Mouse (Mus musculus): ENCODE data around the gene Plcd4. TPM values are rescaled to one million over a fixed set of nuclear protein-coding genes. Genes with fewer than 3 reads are reported as not detected.
"Not testable (repeated sequence)": the region's sequence is repeated elsewhere in the genome, so short reads cannot be mapped to it uniquely, and the experiment has no call there.

The Plcd4 gene
- under 1 TPM in 1 of 2 experiments, not detected in 1; 0.15 TPM for total RNA-seq (2021)
- long read RNA-seq, experiment 1, result 0 reads
- long read RNA-seq, experiment 2, result 0 reads

DNA sequence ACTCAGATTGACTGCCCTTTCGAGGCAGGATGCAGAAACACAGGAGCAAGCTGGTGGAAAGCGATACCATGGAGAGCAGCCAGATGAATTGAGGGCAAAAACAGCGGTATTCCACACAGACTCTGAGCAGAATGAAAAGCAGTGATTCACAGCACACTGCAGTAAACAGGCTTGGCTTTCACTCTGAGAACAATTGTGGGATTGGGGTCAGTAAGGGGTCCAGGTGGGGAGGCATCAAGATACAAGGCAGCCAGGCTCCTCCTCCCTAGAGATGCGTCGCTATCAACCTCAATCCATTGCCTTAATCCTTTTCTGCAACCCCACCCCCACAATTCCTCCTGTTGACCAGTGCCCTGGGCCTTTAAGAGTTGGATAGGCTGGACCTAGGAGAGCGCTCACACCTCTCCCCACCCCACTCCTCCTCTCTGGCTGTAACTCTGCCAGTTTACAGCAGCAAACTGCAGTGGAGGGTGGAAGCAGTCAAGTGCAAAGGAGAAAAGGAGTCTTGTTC is at the start of gene Plcd4:
Plcd4 (plus strand) TSS at position 438 of the 511 bp plus-strand sequence.
- DNase-seq, result no peak

DNA sequence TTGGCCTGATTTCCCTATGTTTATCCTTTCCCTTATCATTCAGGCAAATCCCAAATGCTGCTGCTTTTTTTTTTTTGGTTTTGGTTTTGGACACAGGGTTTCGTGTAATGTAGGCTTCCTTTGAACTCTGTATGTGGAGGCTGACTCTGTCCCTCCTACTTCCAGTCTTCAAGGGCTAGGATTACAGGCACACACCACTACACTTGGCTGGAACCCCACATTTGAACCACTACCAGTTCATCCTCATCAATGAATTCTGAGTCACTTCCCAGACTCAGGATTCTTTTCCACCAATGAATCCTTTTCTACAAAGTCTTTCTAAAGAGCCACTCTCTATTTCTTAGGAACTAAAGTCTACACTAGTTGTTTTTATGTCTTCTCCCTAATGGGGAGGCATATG is 41.6 kb upstream of the Plcd4 start:
- no peak for DNase-seq

DNA sequence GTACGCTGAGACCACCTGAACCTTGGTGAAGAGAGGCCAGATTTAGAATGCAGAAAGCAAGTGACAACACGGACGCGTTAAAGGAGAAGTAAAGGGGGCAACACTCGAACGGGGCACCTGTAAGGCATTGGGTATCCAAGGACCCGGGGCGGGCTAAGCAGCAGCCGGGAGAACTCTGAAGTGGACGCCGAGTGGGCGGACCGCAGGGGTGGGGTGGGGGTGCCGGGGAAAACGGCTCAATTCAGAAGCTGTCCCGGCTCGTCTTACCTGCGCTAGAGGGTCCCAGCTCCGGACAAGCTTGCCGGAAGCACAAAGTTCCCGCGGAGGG is 37.3 kb upstream of the Plcd4 start:
- DNase-seq, result no peak

DNA sequence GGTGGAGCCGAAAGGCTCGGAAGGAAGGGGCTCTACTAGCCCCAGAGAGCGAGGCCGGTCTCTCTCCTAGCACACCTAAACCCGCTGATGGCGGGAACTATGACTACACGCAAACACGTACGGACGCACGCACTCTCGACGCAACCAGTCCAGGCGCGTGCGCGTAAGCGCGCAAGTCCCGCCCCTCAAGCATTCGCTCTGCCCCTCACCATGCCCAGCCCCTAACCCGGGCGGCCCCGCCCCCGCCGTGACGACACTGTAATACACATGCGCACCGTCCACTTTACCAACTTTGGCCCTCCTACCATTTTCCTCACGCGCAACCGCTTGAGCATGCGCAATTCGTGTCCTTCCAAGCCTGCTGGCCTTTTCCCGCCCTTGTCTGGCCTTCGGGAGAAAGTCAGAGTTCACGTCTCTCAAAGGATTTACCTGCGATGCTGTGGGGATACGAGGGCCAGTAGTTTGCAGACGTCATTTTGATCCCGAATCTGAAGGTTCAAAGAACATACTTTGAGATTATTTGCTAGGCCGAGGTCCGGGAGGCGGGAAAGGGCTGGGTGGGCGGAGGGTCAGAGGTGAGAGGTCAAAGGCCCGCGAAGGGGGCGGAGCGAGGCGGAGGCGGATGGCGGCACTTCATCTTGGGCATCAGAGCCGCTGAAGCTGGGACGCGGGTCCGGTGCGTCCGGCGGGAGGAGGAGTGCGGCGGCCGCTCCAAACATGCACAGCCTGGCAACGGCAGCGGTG is 36.8 kb upstream of the Plcd4 start, which contains the start of gene Cnot9:
Cnot9 (plus strand) TSS at position 338 of the 744 bp plus-strand sequence.
- peak; percentile 100 for DNase-seq

DNA sequence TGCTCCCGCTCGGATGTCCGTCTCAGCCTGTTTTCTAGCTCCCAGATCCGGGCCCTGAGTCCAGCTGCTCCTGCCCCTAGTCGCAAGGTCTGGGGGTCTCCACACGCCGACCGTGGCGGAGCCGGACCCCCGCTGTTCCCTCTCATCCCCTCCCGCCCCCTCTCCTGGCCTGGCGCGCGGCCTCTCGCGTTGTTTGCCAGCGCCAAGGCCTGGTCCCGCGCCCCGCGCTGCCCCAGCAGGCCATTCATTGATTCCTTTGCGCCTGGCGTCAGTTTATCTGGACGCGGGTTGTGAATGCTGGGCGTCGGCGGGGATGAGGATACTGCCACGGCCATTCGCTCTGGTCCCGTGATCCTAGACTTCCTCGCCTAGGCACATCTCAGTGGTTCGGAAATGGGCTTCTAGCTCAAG is 36.2 kb upstream of the Plcd4 start:
- no peak for DNase-seq

DNA sequence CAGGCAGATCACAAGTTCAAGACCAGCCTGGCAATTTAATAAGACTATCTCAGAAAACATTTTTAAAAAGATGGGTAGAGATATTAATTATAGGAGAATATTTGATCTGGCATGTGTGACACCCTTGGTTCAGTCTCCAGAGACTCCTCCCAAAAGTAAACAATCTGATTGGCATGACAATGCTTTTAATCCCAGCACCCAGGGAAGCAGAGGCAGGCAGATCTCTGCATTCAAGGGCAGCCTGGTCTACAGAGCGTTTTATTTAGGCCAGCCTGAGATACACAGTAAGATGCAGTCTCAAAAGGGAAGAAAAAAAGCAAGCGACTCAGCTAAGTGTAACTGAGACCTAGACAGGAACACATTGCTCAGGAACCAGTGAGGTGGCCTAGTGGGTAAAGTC is 34.9 kb upstream of the Plcd4 start:
- DNase-seq, result no peak

DNA sequence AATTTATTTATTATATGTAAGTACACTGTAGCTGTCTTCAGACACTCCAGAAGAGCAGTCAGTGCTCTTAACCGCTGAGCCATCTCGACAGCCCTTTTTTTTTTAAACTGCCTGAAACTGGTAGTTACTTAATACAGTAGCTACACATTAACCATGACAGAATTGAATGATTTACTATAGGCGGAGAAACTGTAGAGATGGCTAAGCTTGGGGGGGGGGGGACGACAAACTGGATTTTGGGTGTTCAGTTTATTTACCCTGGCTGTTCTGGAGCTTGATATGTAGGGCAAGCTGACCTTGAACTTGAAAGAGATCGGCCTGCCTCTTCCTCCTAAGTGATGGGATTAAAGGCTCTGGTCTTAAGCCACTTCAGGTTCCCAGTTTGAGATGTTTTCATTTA is 31.4 kb upstream of the Plcd4 start:
- no peak for DNase-seq

DNA sequence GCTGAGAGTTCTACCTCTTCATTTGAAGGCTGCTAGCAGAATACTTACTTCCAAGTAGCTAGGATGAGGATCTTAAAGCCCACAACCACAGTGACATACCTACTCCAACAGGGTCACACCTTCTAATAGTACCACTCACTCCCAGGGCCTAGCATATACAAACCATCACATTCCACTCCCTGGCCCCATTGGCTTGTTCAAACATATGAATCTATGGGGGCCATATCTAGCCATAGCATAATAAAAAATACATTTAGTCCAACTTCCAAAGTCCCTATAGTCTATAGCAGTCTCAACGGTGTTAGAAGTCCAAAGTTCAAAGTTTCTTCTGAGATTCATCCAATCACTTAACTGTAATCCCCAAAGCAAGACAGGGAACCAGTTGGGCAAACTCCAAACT is 29.7 kb upstream of the Plcd4 start:
- DNase-seq, result not testable (repeated sequence)

DNA sequence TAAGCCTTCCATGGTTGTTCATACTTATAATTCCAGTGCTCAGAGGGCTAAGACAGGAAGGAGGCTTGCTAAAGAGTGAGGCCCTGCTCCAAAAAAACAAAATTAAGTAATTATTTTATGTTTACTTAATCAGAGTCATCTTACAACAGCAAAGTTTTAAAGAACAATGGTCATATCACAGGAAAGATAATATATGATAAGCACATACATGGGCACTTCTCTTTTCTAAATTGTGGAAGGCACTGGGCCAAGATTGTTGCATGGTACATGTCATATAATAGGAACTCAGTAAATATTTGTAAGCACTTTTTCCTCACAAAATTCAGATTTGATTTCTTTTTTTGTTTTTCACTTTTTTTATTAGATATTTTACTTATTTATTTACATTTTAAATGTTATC is 22.8 kb upstream of the Plcd4 start:
- DNase-seq, result no peak

DNA sequence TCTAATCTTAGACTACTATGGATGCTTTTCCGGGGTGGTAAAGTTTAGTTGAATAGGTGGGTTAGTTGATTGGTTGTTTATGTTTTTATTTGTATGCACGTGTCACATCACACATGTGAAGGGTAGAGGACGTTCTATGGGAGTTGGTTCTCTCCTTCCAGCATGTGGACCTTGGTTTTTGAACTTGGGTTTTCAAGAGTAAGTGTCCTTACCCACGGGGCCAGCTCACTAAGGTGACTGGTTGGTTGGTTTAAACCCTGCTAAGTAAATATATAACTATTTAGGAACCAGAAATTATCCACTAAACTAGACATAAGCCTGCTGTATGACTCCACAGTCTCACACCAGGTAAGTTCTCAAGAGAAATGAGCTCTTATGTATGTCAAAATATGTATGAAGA is 17.9 kb upstream of the Plcd4 start:
- no peak for DNase-seq

DNA sequence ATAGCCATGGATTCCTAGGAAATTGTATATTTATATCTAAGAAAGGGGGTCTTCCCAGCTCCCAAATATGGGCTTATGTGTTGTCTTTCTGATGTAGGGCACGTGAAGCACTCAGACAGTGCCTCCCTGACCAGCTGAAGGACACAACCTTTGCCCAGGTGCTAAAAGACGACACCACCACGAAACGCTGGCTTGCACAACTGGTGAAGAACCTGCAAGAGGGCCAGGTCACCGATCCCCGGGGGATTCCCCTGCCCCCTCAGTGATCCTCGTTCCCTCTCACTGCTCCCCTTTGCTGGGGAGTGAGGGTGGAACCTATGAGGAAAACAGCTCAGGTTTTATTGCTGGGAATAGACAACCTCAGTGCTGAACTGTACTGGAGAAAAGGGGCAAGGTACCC is 14.1 kb upstream of the Plcd4 start:
- DNase-seq, result no peak

DNA sequence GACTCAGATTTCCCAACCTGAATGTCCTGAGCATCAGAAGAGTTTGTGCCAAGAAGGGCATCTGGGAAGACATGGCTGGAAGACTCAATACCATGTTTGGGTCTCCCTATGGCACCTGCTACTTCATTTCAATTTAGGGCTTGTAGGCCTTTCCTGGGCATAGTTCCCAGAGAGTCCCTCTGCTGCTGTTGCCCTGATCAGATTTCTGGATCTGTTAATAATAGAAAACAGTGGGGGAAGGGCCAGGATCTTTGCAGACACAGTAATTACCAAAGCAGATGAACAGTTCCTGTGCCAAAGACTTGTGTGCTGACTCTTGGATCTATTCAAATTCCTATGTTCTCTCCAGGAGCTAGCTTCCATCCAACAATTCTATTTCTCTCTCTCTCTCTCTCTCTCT is 4.0 kb upstream of the Plcd4 start:
- no peak for DNase-seq

DNA sequence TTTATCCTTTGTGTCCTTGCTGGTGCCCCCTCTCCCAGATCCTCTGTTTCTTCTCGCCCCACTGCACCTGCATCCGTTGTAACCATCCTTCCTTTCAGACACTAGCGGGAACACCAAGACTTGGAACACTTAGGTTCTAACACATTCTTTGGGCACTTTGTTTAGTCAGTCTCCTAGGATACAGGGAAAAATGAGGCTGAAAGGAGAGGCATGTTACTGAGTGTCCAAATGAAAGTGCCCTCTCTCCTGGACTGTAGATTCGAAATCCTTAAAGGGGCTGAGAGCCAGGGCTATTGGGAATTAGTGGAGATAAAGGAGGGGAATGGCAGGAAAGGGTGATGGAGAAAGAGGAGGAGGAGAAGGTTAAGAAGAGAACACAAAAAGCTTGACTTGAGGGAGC is 1.5 kb downstream of the Plcd4 start, which contains the start of gene Usp37:
Usp37 (minus strand) TSS at position 101 of the 400 bp plus-strand sequence.
- no peak for DNase-seq

DNA sequence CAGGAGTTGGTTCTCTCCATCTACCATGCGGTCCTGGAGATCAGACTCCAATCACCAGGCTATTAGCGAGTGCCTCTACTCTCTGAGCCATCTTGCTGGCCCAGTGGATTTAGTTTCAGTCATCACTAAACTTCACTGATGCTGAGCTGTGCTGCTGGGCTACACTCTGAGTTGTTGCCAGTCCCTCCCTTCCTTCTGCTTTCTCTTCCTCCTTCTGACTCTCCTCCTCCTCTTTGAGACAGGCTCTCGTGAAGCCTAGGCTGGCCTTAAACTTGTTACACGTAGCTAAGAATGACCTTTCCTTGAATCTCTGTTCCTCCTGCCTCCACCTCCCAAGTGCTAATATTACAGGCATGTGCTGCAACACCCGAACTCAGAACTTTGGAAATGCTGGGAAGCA is 16.4 kb downstream of the Plcd4 start:
- no peak for DNase-seq

DNA sequence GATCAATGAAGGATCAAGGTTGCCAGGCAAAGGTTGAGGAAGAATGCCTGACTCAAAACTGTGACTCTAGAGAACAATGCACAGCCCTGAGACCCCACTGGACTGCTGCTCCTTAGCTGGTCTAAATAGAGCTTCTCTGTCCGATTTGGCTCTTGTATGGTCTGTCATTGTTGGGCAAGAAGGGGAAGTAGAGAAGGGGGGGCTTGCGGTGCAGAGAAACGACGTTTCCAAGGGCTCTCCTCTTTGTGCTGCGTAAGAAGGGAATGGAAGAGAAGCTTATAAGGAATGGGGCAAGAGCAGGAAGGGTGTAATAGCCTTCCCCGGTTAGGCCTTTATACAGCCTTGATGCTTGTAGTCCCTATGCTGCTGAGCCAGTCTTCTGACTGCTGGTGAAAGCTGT is 23.1 kb downstream of the Plcd4 start:
- DNase-seq, result no peak

DNA sequence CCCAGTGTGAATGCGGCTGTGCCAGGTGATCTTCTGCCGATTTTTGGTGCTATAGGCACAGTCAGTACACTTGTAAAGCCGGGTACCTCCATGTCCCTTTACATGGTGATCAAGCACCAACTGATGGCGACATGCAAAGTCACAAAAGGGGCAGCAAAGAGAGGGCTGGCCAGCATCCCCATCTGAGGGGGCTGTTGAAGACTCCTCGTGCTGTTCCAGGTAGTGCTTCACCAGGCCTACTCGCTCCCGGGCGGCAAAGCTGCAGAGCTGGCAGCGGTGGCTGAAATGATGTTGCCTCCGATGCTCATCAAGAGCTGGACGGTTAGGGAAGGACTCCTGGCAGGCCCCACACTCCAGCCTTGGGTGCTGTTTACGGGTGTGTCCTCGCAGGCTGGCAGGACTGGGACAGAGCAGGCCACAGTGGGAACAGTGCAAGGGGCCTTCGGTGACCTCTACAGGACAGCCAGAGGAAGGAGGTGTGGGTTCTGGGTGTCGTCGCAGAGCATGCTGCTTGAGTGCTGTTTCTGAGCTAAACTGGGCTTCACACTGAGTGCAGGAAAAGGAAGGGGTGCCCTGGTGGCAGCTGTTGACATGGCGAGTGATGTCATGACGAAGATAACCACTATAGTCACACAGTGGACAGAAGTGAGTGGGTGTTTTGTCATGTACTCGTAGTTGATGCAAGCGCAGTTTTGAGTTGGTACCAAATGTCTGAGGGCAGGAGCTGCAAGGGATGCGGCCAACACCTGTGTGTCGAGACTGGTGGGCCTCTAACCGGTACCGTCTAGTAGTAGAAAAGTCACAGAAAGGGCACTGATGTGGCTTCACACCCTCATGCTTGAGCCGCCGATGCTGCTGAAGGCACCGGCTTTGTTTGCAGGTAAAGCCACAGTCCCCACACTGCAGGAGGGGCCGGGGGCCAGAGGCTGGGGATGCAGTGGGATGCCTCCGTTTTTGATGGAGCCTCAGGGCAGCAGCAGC is 27.3 kb downstream of the Plcd4 start:
- DNase-seq, result no peak

DNA sequence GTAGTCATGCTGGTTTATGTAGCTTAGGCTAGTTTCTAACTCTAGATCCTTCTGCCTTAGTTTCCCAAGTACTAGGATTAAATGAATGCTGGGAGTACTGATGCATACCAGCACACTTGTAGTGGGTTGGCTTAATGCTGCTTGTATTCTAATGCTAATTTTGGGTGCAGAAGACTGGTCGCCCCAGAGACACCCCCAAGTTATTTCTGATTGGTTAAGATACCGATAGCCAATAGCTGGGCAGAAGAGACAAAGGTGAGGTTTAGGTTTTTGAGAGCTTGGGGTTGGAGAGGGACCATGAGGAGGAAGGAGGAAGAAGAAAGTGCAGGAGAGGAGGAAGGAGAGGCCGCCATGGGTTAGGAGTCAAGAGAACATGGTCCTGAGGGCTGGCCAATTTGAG is 39.9 kb downstream of the Plcd4 start:
- no peak for DNase-seq

DNA sequence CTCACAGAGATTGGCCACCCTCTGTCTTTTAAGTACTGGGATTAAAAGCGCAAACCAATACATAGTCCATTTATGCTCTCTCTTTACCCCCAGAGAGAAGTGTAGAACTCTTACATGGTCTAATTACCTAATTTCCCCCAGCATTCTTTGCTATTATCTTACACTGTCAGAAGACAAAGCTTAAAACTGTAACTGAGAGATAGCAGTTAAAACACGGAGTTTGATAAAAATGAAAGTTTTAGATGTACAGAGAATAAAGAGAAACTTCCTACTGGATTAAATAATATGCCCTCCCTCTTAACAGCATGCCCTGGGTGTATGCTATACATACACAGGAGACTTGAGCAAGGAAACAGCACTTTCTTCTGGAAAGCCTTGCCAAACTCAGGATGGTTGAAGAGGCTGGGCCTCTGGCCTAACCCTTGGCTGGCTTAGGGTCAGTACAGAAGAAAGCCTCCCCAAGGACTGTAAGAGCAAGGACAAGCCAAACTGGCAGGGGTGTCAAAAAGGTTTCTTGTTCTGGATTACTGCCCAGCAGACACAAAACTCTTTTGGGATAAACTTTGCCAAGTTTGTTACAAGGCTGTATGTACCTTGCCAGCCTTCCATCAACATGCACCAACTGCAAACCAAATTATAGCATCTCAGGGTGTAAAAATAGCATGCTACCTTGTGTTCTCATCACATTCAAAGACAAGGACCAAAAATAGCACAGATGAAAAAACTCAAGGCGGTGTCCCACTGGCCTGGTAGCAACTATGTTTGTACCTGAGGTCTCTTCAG is 42.1 kb downstream of the Plcd4 start:
- peak; percentile 51 to 75 for DNase-seq

DNA sequence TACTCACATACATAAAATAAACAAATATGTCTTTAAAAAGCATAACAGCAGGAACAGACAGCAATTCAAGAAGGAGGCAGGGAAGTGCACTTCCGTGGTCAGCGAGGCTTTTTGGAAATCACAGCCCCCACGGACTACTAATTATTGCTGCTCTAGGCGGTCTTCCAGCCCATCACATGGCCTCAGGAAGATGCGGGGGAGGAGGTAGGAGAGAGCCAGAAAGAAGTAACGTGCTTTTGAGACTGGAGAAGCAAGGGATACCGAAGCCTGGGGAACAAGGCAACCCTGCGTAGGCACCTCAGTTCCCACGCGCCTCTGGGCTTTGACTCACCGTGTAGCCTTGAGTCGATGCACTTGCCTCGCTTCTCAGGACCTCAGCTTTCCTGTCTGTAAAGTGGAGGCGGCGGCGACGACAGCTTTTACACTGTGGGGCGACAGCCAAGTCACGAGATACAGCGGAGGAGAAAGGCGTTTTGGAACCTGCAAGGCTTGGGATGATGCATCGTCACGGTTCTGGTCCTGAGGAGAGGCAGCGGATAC is 44.6 kb downstream of the Plcd4 start:
- no peak for DNase-seq

DNA sequence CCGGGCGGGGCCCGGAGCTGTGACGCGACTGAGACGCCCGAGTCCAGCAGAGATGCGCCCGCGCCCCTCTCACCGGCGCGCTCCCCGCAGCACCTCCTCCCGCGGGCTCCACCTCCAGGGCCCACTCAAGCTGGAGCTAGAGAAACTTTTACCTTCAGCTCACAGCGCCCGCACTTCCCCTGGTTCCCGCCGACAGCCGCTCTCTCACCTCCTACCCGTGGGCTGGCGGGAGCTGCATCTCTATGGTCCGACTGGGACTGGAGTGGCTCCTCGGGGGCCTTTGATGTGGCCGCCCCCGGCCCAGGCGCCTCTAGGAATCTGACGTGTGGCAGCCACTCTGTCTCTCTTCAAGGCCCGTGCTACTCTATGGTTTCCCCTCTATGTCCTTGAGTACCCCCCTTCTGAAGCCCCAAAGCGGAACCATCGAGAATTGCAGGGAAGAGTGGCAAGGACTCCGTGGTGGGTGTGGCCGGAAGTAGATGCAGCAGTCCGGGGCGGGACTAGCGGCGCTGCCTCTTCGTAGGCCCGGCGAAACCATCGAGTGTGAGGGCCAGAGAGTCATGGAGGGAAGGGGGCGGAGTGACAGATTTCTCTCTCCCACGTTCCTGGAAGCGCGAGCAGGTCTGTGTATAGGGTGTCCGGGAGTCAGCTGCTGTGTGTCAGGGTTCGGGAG is 45.2 kb downstream of the Plcd4 start, which contains the start of the genes Zfp142 and Bcs1l:
Zfp142 (minus strand) TSS at position 474 of the 673 bp plus-strand sequence.
Bcs1l (plus strand) TSS at position 517 of the 673 bp plus-strand sequence.
- peak; percentile 99 to 100 for DNase-seq

DNA sequence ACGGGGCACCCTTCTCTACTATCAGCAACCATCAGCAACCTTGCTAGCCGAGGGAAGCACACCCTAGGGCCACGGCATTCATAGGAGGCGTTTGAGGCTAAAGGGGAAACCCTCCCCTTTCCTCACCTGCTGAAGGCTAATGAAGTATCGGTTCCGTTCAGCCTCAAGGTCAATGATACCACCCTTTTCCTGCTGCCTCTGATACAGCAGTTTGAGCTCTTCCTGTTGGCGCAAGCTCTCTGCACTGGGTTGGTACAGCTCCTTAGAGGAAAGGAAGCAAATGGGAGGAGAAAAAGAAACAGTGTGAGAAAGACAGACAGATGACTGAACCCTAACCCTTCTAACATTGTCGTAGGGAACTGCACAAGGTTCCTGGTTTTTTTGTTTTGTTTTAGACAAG is 51.7 kb downstream of the Plcd4 start:
- DNase-seq, result no peak
